Mouse (Mus musculus) myocyte (in vitro differentiated cells): ENCODE results near the gene Nxpe4.

Source experiments
- E2F4 ChIP-seq: IDR thresholded peaks from one replicate; pipeline ENCODE4 v1.6.1; 2011; ENCODE audit warnings: mild to moderate bottlenecking, control low read depth, moderate library complexity; ENCODE audit not compliant: insufficient read depth
- MAX ChIP-seq: IDR thresholded peaks from one replicate; pipeline ENCODE4 v1.6.1; 2011; ENCODE audit warnings: low read depth, mild to moderate bottlenecking, control low read depth
- MYOG ChIP-seq, 3 experiments: IDR thresholded peaks; one replicate each; pipeline ENCODE4 v1.6.1; 2011; ENCODE audit warnings: control low read depth in 2 of 3, low read depth in 2 of 3, mild to moderate bottlenecking in 2 of 3; ENCODE audit not compliant: insufficient read length in 2 of 3, control insufficient read depth in 1 of 3, insufficient read depth in 1 of 3
- POLR2A ChIP-seq: IDR thresholded peaks from one replicate; pipeline ENCODE4 v1.6.1; 2011; ENCODE audit warnings: low read depth, mild to moderate bottlenecking, control low read depth, moderate library complexity; ENCODE audit not compliant: insufficient read length
- POLR2AphosphoS2 ChIP-seq: IDR thresholded peaks from one replicate; pipeline ENCODE4 v1.6.1; 2011; ENCODE audit warnings: low read depth, control low read depth; ENCODE audit not compliant: insufficient read length
- TCF12 ChIP-seq: IDR thresholded peaks from one replicate; pipeline ENCODE4 v1.6.1; 2011; ENCODE audit warnings: mild to moderate bottlenecking, control low read depth; ENCODE audit not compliant: poor library complexity, insufficient read depth, severe bottlenecking
- USF1 ChIP-seq: IDR thresholded peaks from one replicate; pipeline ENCODE4 v1.6.1; 2011; ENCODE audit warnings: low read depth, mild to moderate bottlenecking, control low read depth, moderate library complexity

DNA sequence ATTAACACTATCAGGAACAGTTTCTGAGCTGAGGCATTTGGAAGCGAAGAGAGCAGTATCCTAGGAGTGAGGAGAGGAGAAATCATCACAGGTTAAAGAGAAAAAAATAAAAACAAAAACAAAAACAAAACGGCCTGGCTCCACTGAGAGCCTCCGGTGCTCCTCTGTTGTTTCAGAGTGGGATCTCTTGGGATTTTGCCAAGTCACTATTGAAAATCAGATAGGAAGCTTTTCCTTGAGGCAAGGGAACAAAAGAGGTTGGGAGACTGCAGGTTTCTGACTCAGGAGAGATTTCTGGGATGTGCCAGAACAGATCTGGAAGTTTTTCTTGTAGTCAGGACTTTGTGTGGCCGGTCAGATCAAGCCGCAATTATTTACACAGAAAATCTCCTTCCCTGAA lies 177.7 kb downstream of the Nxpe4 start:
- no peak for TF ChIP-seq POLR2A
- no peak for TF ChIP-seq MAX
- TF ChIP-seq E2F4: no peak
- no peak for TF ChIP-seq TCF12
- no peak for TF ChIP-seq POLR2AphosphoS2
- TF ChIP-seq USF1: no peak
- no peak for TF ChIP-seq MYOG (IDR thresholded peaks at IDR 0.05; ENCODE audit: control insufficient read depth in 1 of 3, insufficient read depth in 1 of 3, insufficient read length in 2 of 3, low read depth in 2 of 3)
